Mouse (Mus musculus) heart, adult 2 months (tissue): ENCODE results near the gene Ash1l. TPM values are rescaled to one million over a fixed set of nuclear protein-coding genes. Genes with fewer than 3 reads are reported as not detected.
A peak's percentile ranks its signal among the peaks of the same experiment; 100 is the strongest.

Experiments used
- DNase-seq, 2 experiments: peaks; one replicate each; pipeline ENCODE4 v3.0.0; 2021
- H3K27ac ChIP-seq: fragments of 200-600 bp; 2 replicates; pipeline ENCODE4 v1.8.1; 2022
- H3K27me3 ChIP-seq: fragments of 200-500 bp; 2 replicates; pipeline ENCODE4 v1.6.1; 2012; ENCODE audit warnings: mild to moderate bottlenecking, low read length, inconsistent platforms, mixed read lengths; ENCODE audit not compliant: control insufficient read depth, insufficient read depth
- H3K36me3 ChIP-seq: fragments of 200-500 bp; 2 replicates; pipeline ENCODE4 v1.6.1; 2012; ENCODE audit warnings: low read length, inconsistent platforms; ENCODE audit not compliant: control insufficient read depth, insufficient read depth
- H3K4me1 ChIP-seq: fragments of 200-500 bp; 2 replicates; pipeline ENCODE4 v1.6.1; 2011; ENCODE audit warnings: low read length; ENCODE audit not compliant: control insufficient read depth, insufficient read depth
- H3K4me3 ChIP-seq: fragments of 200-600 bp; 2 replicates; pipeline ENCODE4 v1.8.1; 2022
- H3K79me2 ChIP-seq: fragments of 200-500 bp; replicated peaks from 2 replicates; pipeline ENCODE4 v1.6.1; 2012; ENCODE audit warnings: mild to moderate bottlenecking, inconsistent platforms, low read length, moderate library complexity, mixed read lengths; ENCODE audit not compliant: control insufficient read depth, insufficient read depth
- H3K9ac ChIP-seq: fragments of 200-500 bp; 2 replicates; pipeline ENCODE4 v1.6.1; 2012; ENCODE audit warnings: low read depth, mild to moderate bottlenecking, control low read depth, inconsistent platforms, low read length, mixed read lengths
- CTCF ChIP-seq: fragments of 200-600 bp; IDR thresholded peaks from 2 replicates; pipeline ENCODE4 v1.8.1; 2022; ENCODE audit warnings: antibody characterized with exemption, mild to moderate bottlenecking, moderate library complexity
- EP300 ChIP-seq: fragments of 200-500 bp; IDR thresholded peaks from 2 replicates; pipeline ENCODE4 v1.6.1; 2011; ENCODE audit warnings: low read depth, low read length, control low read depth; ENCODE audit not compliant: insufficient read depth
- POLR2A ChIP-seq: fragments of 200-500 bp; IDR thresholded peaks from 2 replicates; pipeline ENCODE4 v1.6.1; 2011; ENCODE audit warnings: mild to moderate bottlenecking, low read depth, low read length, control low read depth; ENCODE audit not compliant: insufficient read depth
- WGBS: fragments of 180-500 bp; shearing (Covaris S2); methylation state at CpG from one replicate; pipeline ENCODE4 v1.1.7; 2018; 5-methylcytosine and 5-hydroxymethylcytosine counted together
- intact Hi-C: fragments of 180-260 bp; cut with DNase I; formaldehyde crosslinking; loops from one replicate; pipeline ENCODE4 v1.15.1; 2025
- long read RNA-seq: library from polyadenylated mRNA; stranded (forward); transcript quantifications from one replicate; pipeline ENCODE4 v2.0.0, GENCODE M21; 2021
- polyA plus RNA-seq: library from polyadenylated mRNA; depleted of rRNA; stranded (reverse); fragments of >200 nt; gene quantifications from 2 replicates; pipeline ENCODE4 v1.2.3, GENCODE M21; 2012; rRNA removed
- total RNA-seq, 2 experiments: library from RNA; stranded (reverse); gene quantifications; 2 replicates each; pipeline ENCODE4 v1.2.3; 2021

Gene Ash1l
- total RNA-seq (10 to 100 TPM; 36.4 to 41.1 TPM), polyA plus RNA-seq (6.9 and 14.0 TPM in 2 replicates)
- long read RNA-seq, partial matches to known transcripts: 1 of 6 reads
- long read RNA-seq, other reads (novel, unspliced or antisense): 5 of 6 reads

DNA sequence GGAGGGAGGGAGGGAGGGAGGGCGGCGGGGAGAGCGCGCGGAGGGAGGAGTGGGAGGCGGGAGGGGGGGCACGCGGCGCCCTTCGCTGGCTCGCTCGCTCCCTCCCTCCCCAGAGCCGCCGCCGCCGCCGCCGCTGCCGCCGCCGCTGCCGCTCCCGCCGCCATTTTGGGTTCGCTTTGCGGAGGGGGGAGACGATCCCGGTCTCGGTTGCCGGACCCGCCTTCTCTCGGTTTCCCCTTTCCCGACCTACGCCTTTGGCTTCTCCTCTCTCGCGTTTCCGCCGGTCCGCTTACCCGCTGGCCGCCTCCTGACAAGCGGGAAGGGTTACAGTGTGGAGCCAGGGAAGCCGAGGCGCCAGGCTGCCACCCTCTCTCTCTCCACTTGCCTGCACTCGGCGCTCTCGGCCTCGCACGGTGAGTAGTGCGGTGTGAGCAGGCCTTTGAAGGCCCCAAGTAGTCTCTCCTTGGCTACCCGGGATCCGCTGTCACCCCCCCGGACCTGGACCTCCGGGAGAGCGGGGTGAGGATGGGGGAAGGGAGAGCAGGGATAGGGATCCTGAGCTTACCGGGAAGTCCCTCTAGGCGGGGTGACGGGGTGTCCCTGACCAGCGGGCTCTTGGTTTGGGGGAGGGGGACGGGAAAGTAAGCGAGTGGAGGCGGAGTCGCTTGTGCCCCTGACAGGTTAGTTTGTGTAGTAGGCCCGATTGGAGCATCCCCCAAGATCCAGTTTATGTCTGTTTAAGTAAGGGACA lies at the start of gene Ash1l, which contains the start of gene Dap3:
TSS of gene Ash1l (plus strand) at position 47 of the 751 bp plus-strand sequence.
TSS of gene Dap3 (minus strand) at position 606 of the 751 bp plus-strand sequence.
- H3K4me1 ChIP-seq: peaks cover 6% of the 10 kb centered on the region

DNA sequence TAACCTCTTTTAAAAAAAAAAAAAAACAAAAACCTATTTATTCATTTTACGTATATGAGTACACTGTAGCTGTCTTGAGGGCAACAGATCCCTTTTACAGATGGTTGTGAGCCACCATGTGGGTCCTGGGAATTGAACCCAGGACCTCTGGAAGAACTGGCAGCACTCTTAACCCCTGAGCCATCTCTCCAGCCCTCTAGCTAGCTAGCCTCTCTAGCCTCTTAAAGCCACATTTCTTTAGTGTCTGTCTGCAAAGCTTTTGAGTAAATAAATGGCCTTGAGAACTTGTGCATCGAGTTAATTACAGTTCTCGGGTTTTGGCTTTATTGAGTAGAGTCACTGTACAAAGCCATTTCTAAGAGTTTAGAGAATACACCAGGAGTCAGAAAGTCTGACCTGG lies 45.6 kb upstream of the Ash1l start:
- intact Hi-C loops: no loop called here
- Histone ChIP-seq H3K36me3 (no peaks in the 10 kb centered on the region; the same call in 1 of the 2 replicates), H3K27ac (no peak overlapping the region), H3K79me2 (no peaks in the 10 kb centered on the region), H3K9ac (no peak overlapping the region), H3K4me1 (no peaks in the 10 kb centered on the region), H3K27me3 (no peaks in the 10 kb centered on the region), H3K4me3 (no peak overlapping the region)
- DNase-seq: no peak
- no peak for TF ChIP-seq EP300
- no peak for TF ChIP-seq POLR2A
- TF ChIP-seq CTCF: no peak
- 91% methylated on average over 3 of the region's 3 CpGs for WGBS

More for the DNA sequence above, at the start of gene Ash1l, which contains the start of gene Dap3:
- Histone ChIP-seq H3K9ac (peak within 1 kb of the TSS; percentile 99), H3K27ac (peak within 1 kb of the TSS; percentile 99), H3K36me3 (peaks cover 13% of the 10 kb centered on the region), H3K4me3 (peak within 1 kb of the TSS; percentile 98), H3K79me2 (peaks cover 3% of the 10 kb centered on the region), H3K27me3 (no peaks in the 10 kb centered on the region)
- 2% methylated on average over 41 of the region's 64 CpGs for WGBS
- TF ChIP-seq POLR2A (no peak; the same call in 1 of the 2 replicates), CTCF (peak; percentile 62), EP300 (no peak)
- DNase-seq: peak; percentile 86 to 87
- intact Hi-C loops: loop anchor here (2.0 to 5.0 kb wide), 2 partner anchors 36 to 42 kb away; no protein-coding TSS in a partner anchor

DNA sequence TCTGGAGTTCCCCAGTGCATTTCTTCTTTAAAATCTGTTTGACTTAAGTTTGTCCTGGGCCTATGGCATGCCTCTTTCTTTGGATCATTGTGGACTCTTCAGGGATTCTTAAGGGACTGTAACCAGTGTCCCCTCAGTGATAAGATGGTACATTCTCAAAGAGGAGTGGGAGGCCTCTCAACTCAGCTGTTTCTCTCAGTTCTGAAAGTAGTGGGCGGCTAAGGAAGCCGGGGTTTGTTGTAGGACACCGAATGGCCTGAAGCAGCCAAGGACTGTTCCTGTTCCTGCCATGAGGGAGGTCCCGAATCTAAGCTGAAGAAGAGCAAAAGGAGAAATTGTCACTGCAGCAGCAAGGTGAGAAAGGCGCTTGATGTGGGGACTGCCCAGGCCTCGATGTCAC lies 45.2 kb upstream of the Ash1l start:
- no peaks in the 10 kb centered on the region for H3K79me2 ChIP-seq
- no peak overlapping the region for H3K4me3 ChIP-seq
- no peak overlapping the region for H3K27ac ChIP-seq
- TF ChIP-seq POLR2A: no peak
- H3K9ac ChIP-seq: no peak overlapping the region
- no peak for DNase-seq
- no peaks in the 10 kb centered on the region; the same call in 1 of the 2 replicates for H3K36me3 ChIP-seq
- intact Hi-C loops: no loop called here
- 83% methylated on average over 6 of the region's 6 CpGs for WGBS
- H3K27me3 ChIP-seq: no peaks in the 10 kb centered on the region
- no peaks in the 10 kb centered on the region for H3K4me1 ChIP-seq

DNA sequence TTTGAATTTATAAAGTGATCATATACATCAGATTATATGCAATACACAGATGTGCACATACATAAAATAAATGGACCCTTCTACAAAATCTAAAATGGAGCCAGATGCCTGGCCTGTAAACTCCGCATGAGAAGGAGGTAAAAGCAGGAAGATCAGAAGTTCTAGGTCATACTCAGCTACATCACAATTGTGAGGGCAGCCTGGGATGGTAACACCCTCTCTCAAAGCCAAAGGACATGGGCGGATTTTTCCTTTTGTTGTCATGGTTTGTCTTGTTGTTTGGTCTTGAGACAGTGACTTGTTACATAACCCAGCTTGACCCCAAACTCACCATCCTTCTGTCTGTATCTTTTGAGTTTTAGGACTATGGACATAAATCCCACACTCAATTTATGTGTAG lies 44.7 kb upstream of the Ash1l start:
- intact Hi-C loops: no loop called here
- TF ChIP-seq CTCF (no peak), POLR2A (no peak), EP300 (no peak)
- Histone ChIP-seq H3K79me2 (no peaks in the 10 kb centered on the region), H3K27me3 (no peaks in the 10 kb centered on the region), H3K9ac (no peak overlapping the region), H3K36me3 (no peaks in the 10 kb centered on the region; the same call in 1 of the 2 replicates), H3K4me3 (no peak overlapping the region), H3K4me1 (no peaks in the 10 kb centered on the region), H3K27ac (no peak overlapping the region)
- no peak for DNase-seq
- 89% methylated on average over 2 of the region's 2 CpGs for WGBS

DNA sequence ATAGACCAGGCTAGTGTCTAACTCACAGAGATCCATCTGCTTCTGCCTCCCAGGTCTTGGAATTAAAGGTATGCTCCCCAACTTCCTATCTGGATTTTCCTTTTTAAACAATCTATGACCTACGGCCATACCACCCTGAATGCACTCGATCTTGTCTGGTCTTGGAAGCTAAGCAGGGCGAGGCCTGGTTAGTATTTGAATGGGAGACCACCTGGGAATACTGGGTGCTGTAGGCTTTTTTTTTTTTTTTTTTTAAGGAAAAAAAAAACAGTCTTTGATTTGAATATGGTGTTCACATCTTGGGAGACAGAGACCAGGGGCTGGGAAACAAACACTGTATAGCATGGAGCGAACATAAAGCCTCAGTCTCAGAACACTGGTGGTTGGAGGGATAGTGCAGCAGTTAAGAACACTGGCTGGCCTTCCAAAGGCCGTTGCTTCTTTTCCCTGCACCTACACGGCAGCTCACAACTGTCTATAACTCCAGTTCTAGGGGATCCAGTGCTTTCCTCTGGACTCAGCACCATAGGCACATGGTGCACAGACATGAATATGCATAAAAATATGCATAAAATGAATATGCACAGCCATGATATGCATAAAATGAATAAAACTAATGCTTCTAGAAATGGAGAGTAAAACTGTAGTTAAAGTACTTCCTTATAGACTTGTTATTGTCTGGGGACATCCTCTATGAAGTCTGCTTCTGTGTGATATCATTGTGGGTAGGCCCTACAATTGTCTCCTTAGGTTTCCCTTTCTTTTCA lies 43.8 kb upstream of the Ash1l start:
- H3K36me3 ChIP-seq: no peaks in the 10 kb centered on the region
- intact Hi-C loops: no loop called here

DNA sequence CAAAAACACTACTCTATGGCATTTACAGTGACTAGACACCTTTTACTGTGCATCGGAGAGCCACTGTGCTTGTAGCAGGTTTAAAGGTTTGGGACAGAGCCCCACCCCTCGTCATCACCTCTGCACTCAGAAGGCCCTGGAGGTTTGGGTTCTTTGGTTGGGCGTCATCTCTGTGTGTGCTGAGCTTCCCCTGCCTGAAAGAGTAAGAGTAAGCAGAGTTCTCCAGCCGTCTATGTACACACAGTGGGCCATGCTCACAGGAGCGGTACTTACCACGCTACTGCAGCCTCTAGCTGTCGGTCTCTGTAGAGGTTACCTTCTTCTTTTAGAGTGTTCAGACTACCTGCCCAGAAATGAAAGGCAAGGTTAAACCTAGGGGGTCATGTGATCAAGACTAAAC lies 37.8 kb upstream of the Ash1l start:
- no peaks in the 10 kb centered on the region for H3K36me3 ChIP-seq
- no peak overlapping the region for H3K4me3 ChIP-seq
- WGBS: 92% methylated on average over 7 of the region's 7 CpGs
- H3K27ac ChIP-seq: no peak overlapping the region
- H3K9ac ChIP-seq: no peak overlapping the region
- H3K4me1 ChIP-seq: peaks cover 2% of the 10 kb centered on the region; the same call in 1 of the 2 replicates
- H3K27me3 ChIP-seq: no peaks in the 10 kb centered on the region
- intact Hi-C loops: no loop called here
- TF ChIP-seq CTCF (no peak), POLR2A (no peak), EP300 (no peak)
- DNase-seq: no peak
- H3K79me2 ChIP-seq: no peaks in the 10 kb centered on the region

More for the DNA sequence above, 43.8 kb upstream of the Ash1l start:
- no peak for DNase-seq
- TF ChIP-seq POLR2A (no peak), CTCF (no peak), EP300 (no peak)
- Histone ChIP-seq H3K4me3 (no peak overlapping the region), H3K4me1 (no peaks in the 10 kb centered on the region), H3K79me2 (no peaks in the 10 kb centered on the region), H3K9ac (no peak overlapping the region), H3K27me3 (no peaks in the 10 kb centered on the region), H3K27ac (no peak overlapping the region)
- 86% methylated on average over 6 of the region's 6 CpGs for WGBS
